Mouse (Mus musculus) CH12.LX (cell line): ENCODE data around the gene Gm17655.

ENCODE experiments used
- CTCF ChIP-seq, 2 experiments: IDR thresholded peaks in 1 of 2; conservative IDR thresholded peaks in 1 of 2; 2 replicates each; pipeline ENCODE4 v1.5.1; 2011 to 2012; ENCODE audit warnings: low read depth in 2 of 2, low read length in 2 of 2, improper control_type of control experiment in 1 of 2, inconsistent platforms in 1 of 2, mild to moderate bottlenecking in 1 of 2, moderate library complexity in 1 of 2
- EP300 ChIP-seq: IDR thresholded peaks from 2 replicates; pipeline ENCODE4 v1.6.1; 2011; ENCODE audit warnings: low read length, improper control_type of control experiment
- KAT2A ChIP-seq: IDR thresholded peaks from 2 replicates; pipeline ENCODE4 v1.6.1; 2012; ENCODE audit warnings: low read length, improper control_type of control experiment, inconsistent platforms; ENCODE audit not compliant: insufficient replicate concordance
- MAX ChIP-seq: IDR thresholded peaks from 2 replicates; pipeline ENCODE4 v1.6.1; 2011; ENCODE audit warnings: low read length, improper control_type of control experiment
- MEF2A ChIP-seq: IDR thresholded peaks from 2 replicates; pipeline ENCODE4 v1.6.1; 2014; ENCODE audit warnings: low read depth, mild to moderate bottlenecking, inconsistent platforms, low read length, improper control_type of control experiment, borderline replicate concordance
- MYC ChIP-seq: IDR thresholded peaks from 2 replicates; pipeline ENCODE4 v1.6.1; 2011; ENCODE audit warnings: low read depth, mild to moderate bottlenecking, improper control_type of control experiment, low read length
- NRF1 ChIP-seq: IDR thresholded peaks from 2 replicates; pipeline ENCODE4 v1.6.1; 2014; ENCODE audit warnings: low read depth, mild to moderate bottlenecking, inconsistent platforms, low read length, improper control_type of control experiment, moderate library complexity
- POLR2A ChIP-seq: IDR thresholded peaks from 2 replicates; pipeline ENCODE4 v1.6.1; 2011; ENCODE audit warnings: low read depth, mild to moderate bottlenecking, improper control_type of control experiment, low read length
- RCOR1 ChIP-seq: conservative IDR thresholded peaks from 2 replicates; pipeline ENCODE4 v1.6.1; 2012; ENCODE audit warnings: low read depth, mild to moderate bottlenecking, inconsistent platforms, low read length, improper control_type of control experiment
- SIN3A ChIP-seq: IDR thresholded peaks from 2 replicates; pipeline ENCODE4 v1.6.1; 2012; ENCODE audit warnings: low read length, improper control_type of control experiment, inconsistent platforms
- USF1 ChIP-seq: IDR thresholded peaks from 2 replicates; pipeline ENCODE4 v1.6.1; 2014; ENCODE audit warnings: low read depth, mild to moderate bottlenecking, inconsistent platforms, low read length, improper control_type of control experiment
- ZKSCAN1 ChIP-seq: IDR thresholded peaks from 2 replicates; pipeline ENCODE4 v1.6.1; 2012; ENCODE audit warnings: low read depth, inconsistent platforms, low read length, improper control_type of control experiment, borderline replicate concordance
- ZNF384 ChIP-seq: IDR thresholded peaks from 2 replicates; pipeline ENCODE4 v1.6.1; 2012; ENCODE audit warnings: low read depth, low read length, improper control_type of control experiment, inconsistent platforms

GRCm38 (mm10) chr5:110094030-110094846, 21.9 kb upstream of the Gm17655 start, which contains the start of gene Gm35315:
- no peak for TF ChIP-seq KAT2A
- TF ChIP-seq NRF1, result peak; percentile 61
- TF ChIP-seq CTCF (conservative IDR thresholded peaks at IDR 0.05 in 1 of 2, IDR thresholded peaks at IDR 0.05 in 1 of 2; ENCODE audit: low read depth in 2 of 2, low read length in 2 of 2), result no peak
- no peak for TF ChIP-seq ZKSCAN1
- TF ChIP-seq POLR2A, result peak; percentile 87
- TF ChIP-seq ZNF384, result no peak
- no peak for TF ChIP-seq MEF2A
- TF ChIP-seq EP300, result no peak
- peak; percentile 93 for TF ChIP-seq MYC
- TF ChIP-seq MAX, result peak; percentile 69
- peak; percentile 10; the same call in 1 of the 2 replicates for TF ChIP-seq SIN3A
- no peak for TF ChIP-seq USF1
- TF ChIP-seq RCOR1, result no peak
